Comparison of ENCODE assay signal across 12 mouse cellular contexts in genomic region chr9:66179795-66180194, GRCm38 (mm10). TPM values are rescaled to one million over a fixed set of nuclear protein-coding genes. Genes with fewer than 3 reads are reported as not detected.
DNase-seq lines count a peak whose midpoint lies in the region; TF ChIP-seq lines count a peak whose summit lies in the region.
"Had no signal": no experiment of that assay in that cellular context is flagged by ENCODE, and none has a peak within 500 bp of the region (broad histone marks: within the 10 kb centered on the region; RNA-seq: fewer than 3 reads in every experiment).

No protein-coding gene starts in this region.

- peak; percentile 53 to 70 for DNase-seq in heart, adult 18-20 months
- DNase-seq in heart, postnatal 4 days = peak; percentile 57
- DNase-seq in lung, postnatal 36 days = peak; percentile 81
- no peak for DNase-seq in cerebellum, adult 2 months
- no peak for DNase-seq in right cerebral cortex, postnatal 10 days (ENCODE audit: low spot score in 2 of 2)
- DNase-seq in kidney, adult 18-20 months = no peak
- DNase-seq in cerebellum, postnatal 10 days = no peak
- DNase-seq: cerebellum, adult 8-10 months; left cerebral cortex, postnatal 4 days; right cerebral cortex, postnatal 25 days had no signal

- H3K27me3 ChIP-seq in cerebellum, adult 2 months (ENCODE audit: control insufficient read depth, insufficient read depth, low read length) = no peaks in the 10 kb centered on the region

- H3K27ac ChIP-seq in bone marrow, adult 2 months (ENCODE audit: control insufficient read depth, insufficient read depth, low read depth, low read length, poor library complexity) = peak overlapping the region; percentile 62
- no peak overlapping the region for H3K27ac ChIP-seq in cerebellum, adult 2 months (ENCODE audit: insufficient read depth, low read length)
- H3K27ac ChIP-seq: kidney, postnatal 0 days had no signal

- TF ChIP-seq POLR2A in bone marrow, adult 2 months (IDR thresholded peaks at IDR 0.05; ENCODE audit: borderline replicate concordance, control insufficient read depth, low read depth, low read length) = no peak
- no peak for TF ChIP-seq POLR2A in cerebellum, adult 2 months (IDR thresholded peaks at IDR 0.05; ENCODE audit: borderline replicate concordance, insufficient read depth, low read length)

- 0 out of 2 replicates have a peak, but pooled peaks have one; percentile 1 for TF ChIP-seq CTCF in bone marrow, adult 2 months (IDR thresholded peaks at IDR 0.05; ENCODE audit: control insufficient read depth, insufficient read depth, low read length)
- no peak for TF ChIP-seq CTCF in cerebellum, adult 2 months (IDR thresholded peaks at IDR 0.05; ENCODE audit: borderline replicate concordance, insufficient read depth, low read depth, low read length)

- no peak overlapping the region for H3K4me3 ChIP-seq in bone marrow, adult 2 months (replicated peaks; ENCODE audit: control insufficient read depth, low read depth, low read length)
- H3K4me3 ChIP-seq in cerebellum, adult 2 months (replicated peaks; ENCODE audit: insufficient read depth, low read depth, low read length) = no peak overlapping the region

- peaks cover 10% of the 10 kb centered on the region for H3K4me1 ChIP-seq in bone marrow, adult 2 months (ENCODE audit: control insufficient read depth, insufficient read depth, low read length)
- H3K4me1 ChIP-seq in cerebellum, adult 2 months (ENCODE audit: control insufficient read depth, insufficient read depth, low read length) = 0 out of 2 replicates have a peak, but pooled peaks cover 2% of the 10 kb centered on the region

- WGBS in bone marrow, adult 2 months = 45% methylated on average over 6 of the region's 6 CpGs
- 62% methylated on average over 6 of the region's 6 CpGs for WGBS in cerebellum, adult 2 months

RNA-seq across cellular contexts. Expression of gene Dapk2, which starts 21.8 kb away (rescaled TPM):
- 33.5 and 34.8 TPM in 2 replicates for polyA plus RNA-seq in bone marrow, adult 2 months (2011; ENCODE audit: insufficient read depth, insufficient read length, low replicate concordance, missing spikeins)
- 1 to 10 TPM; 4.0 to 4.9 TPM for total RNA-seq in heart, adult 18-20 months (2021)
- 1 to 10 TPM; 3.1 to 3.8 TPM for total RNA-seq in heart, postnatal 4 days (2021)
- polyA plus RNA-seq in cerebellum, adult 2 months (2012; rRNA removed) = 3.6 and 3.8 TPM in 2 replicates

RNA-seq across cellular contexts. Expression of gene Ciao2a, which starts 53.4 kb away (rescaled TPM):
- 27.0 and 37.6 TPM in 2 replicates for polyA plus RNA-seq in bone marrow, adult 2 months (2011; ENCODE audit: insufficient read depth, insufficient read length, low replicate concordance, missing spikeins)
- 10 to 100 TPM; 68.7 to 71.3 TPM for total RNA-seq in heart, adult 18-20 months (2021)
- 10 to 100 TPM; 99.1 to 99.6 TPM for total RNA-seq in heart, postnatal 4 days (2021)
- polyA plus RNA-seq in cerebellum, adult 2 months (2012; rRNA removed) = 24.3 and 25.9 TPM in 2 replicates

RNA-seq across cellular contexts. Expression of gene Snx1, which starts 53.4 kb away (rescaled TPM):
- 33.7 and 44.1 TPM in 2 replicates for polyA plus RNA-seq in bone marrow, adult 2 months (2011; ENCODE audit: insufficient read depth, insufficient read length, low replicate concordance, missing spikeins)
- total RNA-seq in heart, adult 18-20 months (2021) = 10 to 100 TPM; 27.3 to 27.8 TPM
- 10 to 100 TPM; 39.3 to 40.4 TPM for total RNA-seq in heart, postnatal 4 days (2021)
- polyA plus RNA-seq in cerebellum, adult 2 months (2012; rRNA removed) = 111 and 121 TPM in 2 replicates

Comparison
In these comparisons a context has a peak if more than half of its experiments do, and no peak if none do; other contexts are left out.
1. DNase-seq: peak in heart, adult 18-20 months (2 of 2), heart, postnatal 4 days (single experiment) and lung, postnatal 36 days (single experiment); none in cerebellum, adult 2 months (0 of 2), right cerebral cortex, postnatal 10 days (0 of 2), kidney, adult 18-20 months (single experiment) and cerebellum, postnatal 10 days (0 of 2).